Comparison of ENCODE assay signal across 17 mouse cellular contexts in genomic region chr13:20754843-20755242, GRCm38 (mm10). TPM values are rescaled to one million over a fixed set of nuclear protein-coding genes. Genes with fewer than 3 reads are reported as not detected.
"Had no signal": no experiment of that assay in that cellular context is flagged by ENCODE, and none has a peak within 500 bp of the region (broad histone marks: within the 10 kb centered on the region; RNA-seq: fewer than 3 reads in every experiment).

No protein-coding gene starts in this region.

- DNase-seq: retina, postnatal 1 day; right cerebral cortex, adult 18-20 months; right cerebral cortex, postnatal 14 days; right cerebral cortex, postnatal 25 days; right cerebral cortex, postnatal 4 days; spleen, adult 18-20 months; thymus, adult 18-20 months; thymus, postnatal 14 days; thymus, postnatal 25 days; thymus, postnatal 36 days; thymus, postnatal 4 days had no signal

- H3K4me3 ChIP-seq: neural tube, embryonic 12.5 days; neural tube, embryonic 13.5 days; neural tube, embryonic 15.5 days; stomach, embryonic 15.5 days had no signal

- H3K4me1 ChIP-seq: neural tube, embryonic 12.5 days; neural tube, embryonic 13.5 days; neural tube, embryonic 15.5 days; stomach, embryonic 15.5 days had no signal

- H3K27me3 ChIP-seq: neural tube, embryonic 12.5 days; neural tube, embryonic 13.5 days; neural tube, embryonic 15.5 days; stomach, embryonic 15.5 days had no signal

- H3K36me3 ChIP-seq: neural tube, embryonic 12.5 days; neural tube, embryonic 13.5 days; neural tube, embryonic 15.5 days; stomach, embryonic 15.5 days had no signal

- H3K27ac ChIP-seq: neural tube, embryonic 12.5 days; neural tube, embryonic 13.5 days; neural tube, embryonic 15.5 days; stomach, embryonic 15.5 days; stomach, postnatal 0 days had no signal

RNA-seq across cellular contexts. Expression of gene Aoah, which starts 39.1 kb away (rescaled TPM):
- polyA plus RNA-seq: neural tube, embryonic 14.5 days had no signal
